Mouse (Mus musculus): ENCODE measurements around the gene Slc17a7.
A peak's percentile ranks its signal among the peaks of the same experiment; 100 is the strongest.

Slc17a7 gene

GRCm38 (mm10) chr7:45198961-45199360 lies 35.2 kb downstream of the Slc17a7 start:
- no peak for DNase-seq (ENCODE audit: low spot score in 2 of 2)

GRCm38 (mm10) chr7:45202654-45203053 lies 38.9 kb downstream of the Slc17a7 start:
- DNase-seq (ENCODE audit: low spot score in 2 of 2), result no peak

GRCm38 (mm10) chr7:45204380-45205143 lies 40.8 kb downstream of the Slc17a7 start, which contains the start of gene Ccdc155:
Gene Ccdc155 (minus strand): TSS chr7:45204892.
- DNase-seq (ENCODE audit: low spot score in 2 of 2), result peak; percentile 86 to 90

GRCm38 (mm10) chr7:45208260-45208659 lies 44.5 kb downstream of the Slc17a7 start:
- no peak for DNase-seq (ENCODE audit: low spot score in 2 of 2)

GRCm38 (mm10) chr7:45211070-45211469 lies 47.3 kb downstream of the Slc17a7 start:
- no peak for DNase-seq (ENCODE audit: low spot score in 2 of 2)

- no peak for DNase-seq (ENCODE audit: low spot score in 2 of 2)
Observed at GRCm38 (mm10) chr7:45211851-45212251, 48.1 kb downstream of the Slc17a7 start, which contains the start of gene Dkkl1. Gene Dkkl1 (minus strand): TSS chr7:45212147.

- DNase-seq (ENCODE audit: low spot score in 2 of 2), result no peak
Observed at GRCm38 (mm10) chr7:45212356-45212755, 48.6 kb downstream of the Slc17a7 start.

- DNase-seq (ENCODE audit: low spot score in 2 of 2), result no peak
Observed at GRCm38 (mm10) chr7:45213708-45214107, 50.0 kb downstream of the Slc17a7 start.

GRCm38 (mm10) chr7:45215673-45216441 lies 52.1 kb downstream of the Slc17a7 start, which contains the start of gene Tead2:
Gene Tead2 (plus strand): TSS chr7:45215753.
- DNase-seq (ENCODE audit: low spot score in 2 of 2), result peak; percentile 32 to 51

GRCm38 (mm10) chr7:45216442-45217183 lies 52.9 kb downstream of the Slc17a7 start:
- DNase-seq (ENCODE audit: low spot score in 2 of 2), result peak; percentile 48 to 61

GRCm38 (mm10) chr7:45221680-45222079 lies 57.9 kb downstream of the Slc17a7 start:
- no peak for DNase-seq (ENCODE audit: low spot score in 2 of 2)

- DNase-seq (ENCODE audit: low spot score in 2 of 2), result no peak
Observed at GRCm38 (mm10) chr7:45224826-45225225, 61.1 kb downstream of the Slc17a7 start.

Data from heart, adult 9 months (tissue).